Mouse (Mus musculus) forebrain, embryonic 11.5 days (tissue): ENCODE results near the gene Upk1a. TPM values are rescaled to one million over a fixed set of nuclear protein-coding genes. Genes with fewer than 3 reads are reported as not detected.
A peak's percentile ranks its signal among the peaks of the same experiment; 100 is the strongest.

Experiments
- ATAC-seq: fragments of 200-750 bp; cut with Nextera tagmentation; replicated peaks from 2 replicates; pipeline ENCODE4 v1.8.0; 2017; ENCODE audit warnings: moderate TSS enrichment; ENCODE audit not compliant: low FRiP score
- DNase-seq: peaks from one replicate; pipeline ENCODE4 v3.0.0-alpha.2; 2017; ENCODE audit warnings: low spot score
- H3K27ac ChIP-seq: fragments of 300-500 bp; sonication (generic); 2 replicates; pipeline ENCODE4 v1.5.1; 2014; ENCODE audit warnings: low read depth, low read length
- H3K27me3 ChIP-seq: fragments of 300-500 bp; sonication (generic); 2 replicates; pipeline ENCODE4 v1.6.1; 2014; ENCODE audit warnings: mild to moderate bottlenecking, low read length, mixed read lengths; ENCODE audit not compliant: control insufficient read depth, insufficient read depth
- H3K36me3 ChIP-seq: fragments of 300-500 bp; sonication (generic); 2 replicates; pipeline ENCODE4 v1.6.1; 2014; ENCODE audit warnings: mild to moderate bottlenecking, low read length, moderate library complexity, mixed read lengths; ENCODE audit not compliant: control insufficient read depth, insufficient read depth
- H3K4me1 ChIP-seq: fragments of 300-500 bp; sonication (generic); replicated peaks from 2 replicates; pipeline ENCODE4 v1.6.1; 2014; ENCODE audit warnings: low read length, mixed read lengths; ENCODE audit not compliant: control insufficient read depth, insufficient read depth
- H3K4me2 ChIP-seq: fragments of 300-500 bp; sonication (generic); 2 replicates; pipeline ENCODE4 v1.6.1; 2014; ENCODE audit warnings: low read depth, mild to moderate bottlenecking, low read length, moderate library complexity, mixed read lengths; ENCODE audit not compliant: severe bottlenecking
- H3K4me3 ChIP-seq: fragments of 300-500 bp; sonication (generic); 2 replicates; pipeline ENCODE4 v1.5.1; 2014; ENCODE audit warnings: low read depth, low read length
- H3K9ac ChIP-seq: fragments of 300-500 bp; sonication (generic); 2 replicates; pipeline ENCODE4 v1.6.1; 2014; ENCODE audit warnings: low read length
- H3K9me3 ChIP-seq: fragments of 300-500 bp; sonication (generic); 2 replicates; pipeline ENCODE4 v1.6.1; 2016; ENCODE audit warnings: low read length, mixed read lengths; ENCODE audit not compliant: control insufficient read depth
- WGBS: fragments of 180-500 bp; shearing (Covaris S2); extraction: QIAGEN DNeasy Blood & Tissue Kit; methylation state at CpG from one replicate; pipeline ENCODE4 v1.1.7; 2014; 5-methylcytosine and 5-hydroxymethylcytosine counted together
- polyA plus RNA-seq: library from polyadenylated mRNA; unstranded; fragments of >200 nt; fragmentation: Nextera tagmentation; extraction: Ambion mirVana; gene quantifications from 2 replicates; pipeline ENCODE4 v1.2.1, GENCODE M21; 2014

The Upk1a gene
- polyA plus RNA-seq, 1 experiment from 2014 or later, result 0.73 TPM

GRCm38 (mm10) chr7:30608476-30608875, 4.2 kb downstream of the Upk1a start:
- Histone ChIP-seq H3K9me3 (no peaks in the 10 kb centered on the region), H3K4me3 (no peak overlapping the region), H3K4me1 (no peaks in the 10 kb centered on the region), H3K9ac (no peak overlapping the region), H3K36me3 (no peaks in the 10 kb centered on the region), H3K4me2 (no peak overlapping the region), H3K27ac (no peak overlapping the region), H3K27me3 (no peaks in the 10 kb centered on the region)
- ATAC-seq, result no peak
- 47% methylated on average over 16 of the region's 16 CpGs for WGBS
- no peak for DNase-seq

DNA sequence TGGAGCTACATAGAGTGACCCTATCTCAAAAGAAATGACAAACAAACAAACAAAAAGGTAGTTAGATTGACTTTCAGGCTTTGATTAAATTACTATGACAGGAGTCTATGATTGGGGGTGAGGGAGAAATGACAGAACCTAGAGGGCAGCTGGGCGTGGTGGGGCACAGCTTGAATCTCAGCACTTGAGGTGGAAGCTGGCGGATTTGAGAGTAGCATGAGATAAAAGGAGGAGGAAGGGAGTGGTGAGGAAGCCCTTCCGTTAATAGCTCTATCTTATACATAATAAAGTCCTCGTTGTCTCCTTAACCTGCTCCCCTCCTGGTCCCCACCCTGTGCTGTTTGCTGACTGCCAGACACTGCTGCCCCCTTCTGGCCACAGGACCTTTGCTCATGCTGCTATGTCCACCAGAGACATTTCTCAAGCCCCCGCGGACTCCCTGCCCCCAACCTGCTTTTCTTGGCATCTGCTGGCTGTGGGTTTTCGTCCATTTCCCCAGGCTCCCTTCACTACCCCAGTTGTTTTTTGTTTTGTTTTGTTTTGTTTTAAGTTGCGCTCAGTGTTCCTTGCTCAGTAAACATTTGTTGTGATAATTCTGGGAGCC, 4.8 kb downstream of the Upk1a start:
- DNase-seq, result peak; percentile 78
- Histone ChIP-seq H3K36me3 (no peaks in the 10 kb centered on the region), H3K4me3 (no peak overlapping the region), H3K9ac (no peak overlapping the region), H3K27ac (no peak overlapping the region), H3K27me3 (no peaks in the 10 kb centered on the region), H3K4me2 (no peak overlapping the region), H3K4me1 (no peaks in the 10 kb centered on the region), H3K9me3 (no peaks in the 10 kb centered on the region)
- 32% methylated on average over 8 of the region's 8 CpGs for WGBS
- ATAC-seq, result peak; percentile 56

GRCm38 (mm10) chr7:30604944-30605343, 7.7 kb downstream of the Upk1a start:
- no peak for ATAC-seq
- no peak overlapping the region for H3K27ac ChIP-seq
- H3K27me3 ChIP-seq, result no peaks in the 10 kb centered on the region
- no peak overlapping the region for H3K4me2 ChIP-seq
- H3K4me3 ChIP-seq, result no peak overlapping the region
- WGBS, result 89% methylated on average over 8 of the region's 8 CpGs
- no peak overlapping the region for H3K9ac ChIP-seq
- H3K36me3 ChIP-seq, result no peaks in the 10 kb centered on the region
- no peaks in the 10 kb centered on the region for H3K9me3 ChIP-seq
- no peak for DNase-seq
- H3K4me1 ChIP-seq, result no peaks in the 10 kb centered on the region

DNA sequence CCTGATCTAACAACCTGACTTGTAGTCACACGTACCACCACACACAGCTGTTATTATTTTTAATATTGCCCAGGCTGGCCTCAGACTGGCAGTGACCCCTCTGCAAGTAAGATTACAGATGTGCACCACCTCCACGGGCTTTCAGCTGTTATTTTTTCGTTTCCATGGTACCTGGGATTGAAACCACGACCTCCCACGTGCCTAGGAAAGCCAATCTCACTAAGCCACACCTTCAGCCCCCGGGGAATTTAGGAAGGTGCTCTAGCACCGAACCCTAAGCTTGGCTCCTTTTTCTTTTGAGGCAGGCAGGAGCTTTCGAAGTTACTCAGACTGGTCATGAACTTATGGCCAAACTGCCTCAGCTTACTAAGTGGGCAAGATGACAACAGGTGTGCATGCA, 8.2 kb downstream of the Upk1a start:
- H3K9me3 ChIP-seq, result no peaks in the 10 kb centered on the region
- no peak overlapping the region for H3K4me2 ChIP-seq
- no peaks in the 10 kb centered on the region for H3K27me3 ChIP-seq
- H3K4me3 ChIP-seq, result no peak overlapping the region
- no peak overlapping the region for H3K9ac ChIP-seq
- H3K36me3 ChIP-seq, result no peaks in the 10 kb centered on the region
- no peaks in the 10 kb centered on the region for H3K4me1 ChIP-seq
- DNase-seq (no peak), ATAC-seq (no peak)
- no peak overlapping the region for H3K27ac ChIP-seq
- WGBS, result 71% methylated on average over 8 of the region's 8 CpGs

DNA sequence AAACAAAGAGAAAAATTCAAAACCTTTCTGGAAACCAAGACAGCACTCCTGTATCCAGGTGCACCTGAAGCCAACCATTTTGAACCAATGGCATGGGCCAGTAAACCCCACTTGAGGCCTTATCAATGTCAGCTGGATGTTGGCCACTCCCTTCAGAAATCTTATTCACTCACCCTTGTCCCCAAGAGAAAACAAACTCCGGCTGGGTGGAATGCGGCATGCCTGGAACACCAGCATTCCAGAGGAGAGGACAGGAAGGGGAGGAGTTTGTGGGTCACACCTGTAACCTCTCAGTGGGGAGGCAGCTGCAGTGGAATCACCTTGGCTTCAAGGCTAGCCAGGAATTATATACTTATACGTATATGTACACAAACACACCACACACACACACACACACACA, 10.1 kb downstream of the Upk1a start:
- ATAC-seq, result no peak
- no peak overlapping the region for H3K9ac ChIP-seq
- H3K4me3 ChIP-seq, result no peak overlapping the region
- no peaks in the 10 kb centered on the region for H3K27me3 ChIP-seq
- H3K9me3 ChIP-seq, result no peaks in the 10 kb centered on the region
- DNase-seq, result no peak
- WGBS, result 72% methylated on average over 3 of the region's 3 CpGs
- no peak overlapping the region for H3K27ac ChIP-seq
- no peaks in the 10 kb centered on the region for H3K4me1 ChIP-seq
- H3K36me3 ChIP-seq, result no peaks in the 10 kb centered on the region
- no peak overlapping the region for H3K4me2 ChIP-seq

DNA sequence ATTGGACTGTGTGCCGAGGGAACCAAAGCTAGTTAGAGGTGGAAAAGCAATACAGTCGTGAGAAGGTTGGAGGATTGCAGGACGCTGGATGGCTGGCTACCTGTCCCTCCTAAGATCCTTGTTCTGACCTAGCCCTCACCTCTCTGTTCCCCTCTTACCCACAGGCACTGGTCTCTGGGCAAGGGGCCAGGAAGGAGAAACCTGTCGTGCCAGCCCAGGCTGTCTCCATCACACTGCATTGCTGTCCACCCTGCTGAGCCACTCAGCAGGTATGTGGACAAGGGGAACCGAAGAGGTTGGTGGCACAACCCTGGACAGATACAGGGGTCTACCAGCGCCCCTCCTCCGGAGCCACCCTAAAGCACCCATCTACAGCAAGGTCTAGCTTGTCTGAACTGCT, 12.0 kb downstream of the Upk1a start:
- H3K27me3 ChIP-seq, result no peaks in the 10 kb centered on the region
- no peak overlapping the region for H3K4me2 ChIP-seq
- no peak for ATAC-seq
- WGBS, result 76% methylated on average over 7 of the region's 7 CpGs
- no peak for DNase-seq
- H3K27ac ChIP-seq, result no peak overlapping the region
- H3K4me3 ChIP-seq, result no peak overlapping the region
- H3K9me3 ChIP-seq, result no peaks in the 10 kb centered on the region
- H3K36me3 ChIP-seq, result no peaks in the 10 kb centered on the region
- H3K9ac ChIP-seq, result no peak overlapping the region
- no peaks in the 10 kb centered on the region for H3K4me1 ChIP-seq

DNA sequence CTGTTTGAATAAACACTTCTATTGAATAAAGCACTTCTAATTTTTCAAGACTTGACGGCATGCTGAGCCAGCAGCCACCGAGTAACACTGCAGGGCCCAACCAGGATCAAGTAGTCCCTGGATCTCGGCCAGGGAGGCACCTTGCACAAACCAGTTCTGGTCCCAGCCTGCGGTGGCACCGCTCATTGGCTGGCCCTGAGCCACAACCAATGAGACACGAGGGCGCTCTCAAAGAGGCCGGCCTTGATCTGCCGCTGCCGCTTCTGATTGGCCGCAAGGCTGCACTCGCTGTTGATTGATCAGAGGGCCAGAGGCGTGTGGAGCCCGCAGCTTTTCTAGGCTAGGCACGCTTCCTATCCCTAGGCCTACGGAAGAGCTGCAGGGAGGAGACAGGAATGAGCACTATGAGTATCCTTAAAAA, 12.7 kb downstream of the Upk1a start:
- no peaks in the 10 kb centered on the region for H3K9me3 ChIP-seq
- peak overlapping the region; percentile 26; the same call in 1 of the 2 replicates for H3K4me2 ChIP-seq
- H3K36me3 ChIP-seq, result no peaks in the 10 kb centered on the region
- H3K4me1 ChIP-seq, result no peaks in the 10 kb centered on the region
- ATAC-seq (peak; percentile 98), DNase-seq (peak; percentile 92)
- 3% methylated on average over 16 of the region's 16 CpGs for WGBS
- H3K27ac ChIP-seq, result no peak overlapping the region
- no peaks in the 10 kb centered on the region for H3K27me3 ChIP-seq
- no peak overlapping the region for H3K9ac ChIP-seq
- no peak overlapping the region for H3K4me3 ChIP-seq

- Histone ChIP-seq H3K4me1 (no peaks in the 10 kb centered on the region), H3K27ac (no peak within 1 kb of the TSS), H3K9ac (no peak within 1 kb of the TSS), H3K4me2 (peak within 1 kb of the TSS; percentile 26; the same call in 1 of the 2 replicates), H3K27me3 (no peaks in the 10 kb centered on the region), H3K4me3 (no peak within 1 kb of the TSS), H3K9me3 (no peaks in the 10 kb centered on the region), H3K36me3 (no peaks in the 10 kb centered on the region)
- ATAC-seq (no peak), DNase-seq (no peak)
- 93% methylated on average over 12 of the region's 12 CpGs for WGBS
Observed at GRCm38 (mm10) chr7:30598786-30599185, 13.9 kb downstream of the Upk1a start, which contains the start of gene Zbtb32. Zbtb32 (minus strand) TSS chr7:30598909.

- no peaks in the 10 kb centered on the region for H3K4me1 ChIP-seq
- H3K9me3 ChIP-seq, result no peaks in the 10 kb centered on the region
- no peak overlapping the region for H3K9ac ChIP-seq
- no peaks in the 10 kb centered on the region for H3K27me3 ChIP-seq
- H3K4me3 ChIP-seq, result no peak overlapping the region
- no peak for DNase-seq
- no peaks in the 10 kb centered on the region for H3K36me3 ChIP-seq
- H3K27ac ChIP-seq, result no peak overlapping the region
- 75% methylated on average over 5 of the region's 5 CpGs for WGBS
- no peak for ATAC-seq
- no peak overlapping the region for H3K4me2 ChIP-seq
Observed at GRCm38 (mm10) chr7:30596811-30597210, 15.8 kb downstream of the Upk1a start.
